Mouse (Mus musculus) MEL (cell line): ENCODE results near the gene Naa80. TPM values are rescaled to one million over a fixed set of nuclear protein-coding genes. Genes with fewer than 3 reads are reported as not detected.
A peak's percentile ranks its signal among the peaks of the same experiment; 100 is the strongest.

Experiments
- DNase-seq: peaks from one replicate; pipeline ENCODE4 v3.0.0; 2011; ENCODE audit warnings: low read depth, low spot score
- H3K27ac ChIP-seq: 2 replicates; pipeline ENCODE4 v1.5.1; 2012; ENCODE audit warnings: low read depth, mild to moderate bottlenecking, control low read depth, low read length, moderate library complexity; ENCODE audit not compliant: control insufficient read depth
- H3K27me3 ChIP-seq, 2 experiments: fragments of 150-350 bp in 1 of 2; sonication (generic) in 1 of 2; 2 replicates each; pipeline ENCODE4 v1.6.1; 2012; ENCODE audit warnings: low read length in 2 of 2, mild to moderate bottlenecking in 2 of 2, improper control_type of control experiment in 1 of 2, moderate library complexity in 1 of 2; ENCODE audit not compliant: insufficient read depth in 2 of 2, control insufficient read depth in 1 of 2
- H3K36me3 ChIP-seq, 2 experiments: 2 replicates each; pipeline ENCODE4 v1.6.1; 2012 to 2014; ENCODE audit warnings: low read length in 2 of 2, improper control_type of control experiment in 1 of 2, inconsistent platforms in 1 of 2, mild to moderate bottlenecking in 1 of 2; ENCODE audit not compliant: insufficient read depth in 2 of 2, control insufficient read depth in 1 of 2
- H3K4me1 ChIP-seq, 2 experiments: fragments of 150-350 bp in 1 of 2; sonication (generic) in 1 of 2; 2 replicates each; pipeline ENCODE4 v1.6.1; 2012; ENCODE audit warnings: low read length in 2 of 2, improper control_type of control experiment in 1 of 2, mild to moderate bottlenecking in 1 of 2; ENCODE audit not compliant: insufficient read depth in 2 of 2, control insufficient read depth in 1 of 2
- H3K4me3 ChIP-seq, 2 experiments: fragments of 150-350 bp in 1 of 2; sonication (generic) in 1 of 2; 2 replicates each; pipeline ENCODE4 v1.5.1; 2012; ENCODE audit warnings: low read depth in 2 of 2, low read length in 2 of 2, mild to moderate bottlenecking in 2 of 2, moderate library complexity in 2 of 2, control low read depth in 1 of 2, improper control_type of control experiment in 1 of 2; ENCODE audit not compliant: control insufficient read depth in 1 of 2, insufficient read depth in 1 of 2
- H3K79me2 ChIP-seq: 2 replicates; pipeline ENCODE4 v1.6.1; 2012; ENCODE audit warnings: mild to moderate bottlenecking, low read length, moderate library complexity; ENCODE audit not compliant: control insufficient read depth, poor library complexity, insufficient read depth
- H3K9ac ChIP-seq: 2 replicates; pipeline ENCODE4 v1.6.1; 2012; ENCODE audit warnings: low read depth, mild to moderate bottlenecking, control low read depth, low read length, moderate library complexity; ENCODE audit not compliant: control insufficient read depth, poor library complexity, severe bottlenecking
- H3K9me3 ChIP-seq: fragments of 150-350 bp; sonication (generic); replicated peaks from 2 replicates; pipeline ENCODE4 v1.6.1; 2012; ENCODE audit warnings: mild to moderate bottlenecking, low read length, improper control_type of control experiment, moderate library complexity; ENCODE audit not compliant: insufficient read depth
- CHD2 ChIP-seq: IDR thresholded peaks from 2 replicates; pipeline ENCODE4 v1.6.1; 2011; ENCODE audit warnings: low read length, improper control_type of control experiment
- CTCF ChIP-seq, 3 experiments: IDR thresholded peaks in 2 of 3; conservative IDR thresholded peaks in 1 of 3; 2 replicates each; pipeline ENCODE4 v1.5.1; 2011 to 2012; ENCODE audit warnings: low read length in 3 of 3, low read depth in 2 of 3, mild to moderate bottlenecking in 2 of 3, improper control_type of control experiment in 1 of 3, inconsistent platforms in 1 of 3, mixed read lengths in 1 of 3, moderate library complexity in 1 of 3; ENCODE audit not compliant: control insufficient read depth in 1 of 3, insufficient read depth in 1 of 3, poor library complexity in 1 of 3, severe bottlenecking in 1 of 3
- E2F4 ChIP-seq: IDR thresholded peaks from 2 replicates; pipeline ENCODE4 v1.6.1; 2011; ENCODE audit warnings: low read depth, low read length, improper control_type of control experiment, borderline replicate concordance
- ELF1 ChIP-seq: IDR thresholded peaks from 2 replicates; pipeline ENCODE4 v1.6.1; 2014; ENCODE audit warnings: low read depth, mild to moderate bottlenecking, inconsistent platforms, low read length, improper control_type of control experiment, moderate library complexity
- EP300 ChIP-seq, 2 experiments: IDR thresholded peaks; 2 replicates each; pipeline ENCODE4 v1.6.1; 2011; ENCODE audit warnings: improper control_type of control experiment in 2 of 2, low read length in 2 of 2, low read depth in 1 of 2, mild to moderate bottlenecking in 1 of 2
- ETS1 ChIP-seq: IDR thresholded peaks from 2 replicates; pipeline ENCODE4 v1.6.1; 2012; ENCODE audit warnings: low read depth, mild to moderate bottlenecking, inconsistent platforms, low read length, improper control_type of control experiment, moderate library complexity
- GATA1 ChIP-seq: IDR thresholded peaks from 2 replicates; pipeline ENCODE4 v1.6.1; 2011; ENCODE audit warnings: low read depth, low read length, improper control_type of control experiment
- HCFC1 ChIP-seq: IDR thresholded peaks from 2 replicates; pipeline ENCODE4 v1.6.1; 2012; ENCODE audit warnings: low read depth, mild to moderate bottlenecking, inconsistent platforms, low read length, improper control_type of control experiment, moderate library complexity
- JUND ChIP-seq: IDR thresholded peaks from 2 replicates; pipeline ENCODE4 v1.6.1; 2011; ENCODE audit warnings: low read depth, mild to moderate bottlenecking, improper control_type of control experiment, low read length
- MAX ChIP-seq: IDR thresholded peaks from 2 replicates; pipeline ENCODE4 v1.6.1; 2011; ENCODE audit warnings: low read length, improper control_type of control experiment
- MXI1 ChIP-seq: IDR thresholded peaks from 2 replicates; pipeline ENCODE4 v1.6.1; 2011; ENCODE audit warnings: mild to moderate bottlenecking, low read depth, low read length, improper control_type of control experiment
- MYB ChIP-seq: IDR thresholded peaks from 2 replicates; pipeline ENCODE4 v1.6.1; 2011; ENCODE audit warnings: mild to moderate bottlenecking, low read depth, low read length, improper control_type of control experiment
- MYC ChIP-seq: IDR thresholded peaks from 2 replicates; pipeline ENCODE4 v1.6.1; 2011; ENCODE audit warnings: low read depth, mild to moderate bottlenecking, low read length, improper control_type of control experiment, moderate library complexity
- NRF1 ChIP-seq: IDR thresholded peaks from 2 replicates; pipeline ENCODE4 v1.6.1; 2014; ENCODE audit warnings: low read depth, mild to moderate bottlenecking, inconsistent platforms, low read length, improper control_type of control experiment, moderate library complexity; ENCODE audit not compliant: poor library complexity, insufficient read depth, severe bottlenecking
- POLR2A ChIP-seq, 2 experiments: IDR thresholded peaks; 2 replicates each; pipeline ENCODE4 v1.6.1; 2011 to 2012; ENCODE audit warnings: low read length in 2 of 2, mild to moderate bottlenecking in 2 of 2, control low read depth in 1 of 2, improper control_type of control experiment in 1 of 2, low read depth in 1 of 2, moderate library complexity in 1 of 2; ENCODE audit not compliant: control insufficient read depth in 1 of 2, insufficient read depth in 1 of 2, poor library complexity in 1 of 2
- RCOR1 ChIP-seq: IDR thresholded peaks from 2 replicates; pipeline ENCODE4 v1.6.1; 2012; ENCODE audit warnings: low read depth, mild to moderate bottlenecking, inconsistent platforms, low read length, improper control_type of control experiment
- TAL1 ChIP-seq: IDR thresholded peaks from 2 replicates; pipeline ENCODE4 v1.6.1; 2012; ENCODE audit warnings: mild to moderate bottlenecking, inconsistent platforms, low read length, moderate library complexity, mixed read lengths
- TBP ChIP-seq: IDR thresholded peaks from 2 replicates; pipeline ENCODE4 v1.8.0; 2011; ENCODE audit warnings: low read depth, low read length, improper control_type of control experiment
- UBTF ChIP-seq: IDR thresholded peaks from 2 replicates; pipeline ENCODE4 v1.6.1; 2012; ENCODE audit warnings: low read depth, mild to moderate bottlenecking, inconsistent platforms, low read length, improper control_type of control experiment, moderate library complexity, borderline replicate concordance; ENCODE audit not compliant: insufficient read depth
- polyA plus RNA-seq, 2 experiments: library from polyadenylated mRNA; stranded (reverse) in 1 of 2; unstranded in 1 of 2; fragments of >175 nt in 1 of 2; fragments of >200 nt in 1 of 2; gene quantifications; 2 replicates each; pipeline versions ENCODE4 v1.2.1 to v1.2.4; 2012; ENCODE audit warnings: low replicate concordance in 2 of 2, low read depth in 1 of 2; ENCODE audit not compliant: insufficient read length in 2 of 2, insufficient read depth in 1 of 2, missing spikeins in 1 of 2
- total RNA-seq: library from RNA; depleted of rRNA; stranded (reverse); fragments of 300-350 nt; gene quantifications from 2 replicates; pipeline ENCODE4 v1.2.3, GENCODE M21; 2012

The Naa80 gene
- total and polyA plus RNA-seq, 3 experiments: 14.3 to 74.0 TPM; not detected in 1

- Histone ChIP-seq H3K9ac (peak overlapping the region; percentile 67), H3K27me3 (no peaks in the 10 kb centered on the region), H3K36me3 (peaks cover 0 to 15% of the 10 kb centered on the region in 2 experiments; a peak in 2 of 4 replicates), H3K27ac (no peak overlapping the region), H3K9me3 (no peaks in the 10 kb centered on the region), H3K79me2 (peaks cover 18% of the 10 kb centered on the region), H3K4me1 (peaks cover 10 to 25% of the 10 kb centered on the region in 2 experiments), H3K4me3 (peak overlapping the region; percentile 47 to 55; a peak in 3 of 4 replicates)
- TF ChIP-seq MAX (peak; percentile 53; the same call in 1 of the 2 replicates), GATA1 (no peak)
- DNase-seq: no peak
These were observed 28.1 kb upstream of the Naa80 start for GRCm38 (mm10) chr9:107550491-107551116.

- peaks cover 10 to 29% of the 10 kb centered on the region in 2 experiments for H3K4me1 ChIP-seq
- H3K9me3 ChIP-seq: no peaks in the 10 kb centered on the region
- DNase-seq: peak; percentile 80
- H3K9ac ChIP-seq: peak within 1 kb of the TSS; percentile 67
- H3K79me2 ChIP-seq: peaks cover 25% of the 10 kb centered on the region
- peaks cover 0 to 22% of the 10 kb centered on the region in 2 experiments; a peak in 2 of 4 replicates for H3K36me3 ChIP-seq
- TF ChIP-seq MAX (peak; percentile 74), EP300 (IDR thresholded peaks at IDR 0.05; ENCODE audit: low read depth in 1 of 2, low read length in 2 of 2) (no peak), UBTF (0 out of 2 replicates have a peak, but pooled peaks have one; percentile 35), ETS1 (peak; percentile 72; the same call in 1 of the 2 replicates), TAL1 (no peak), CHD2 (no peak), POLR2A (IDR thresholded peaks at IDR 0.05; ENCODE audit: control insufficient read depth in 1 of 2, insufficient read depth in 1 of 2, low read depth in 1 of 2, low read length in 2 of 2, poor library complexity in 1 of 2) (peak; percentile 54 to 55; a peak in 1 of 4 replicates), MXI1 (peak; percentile 66), NRF1 (0 out of 2 replicates have a peak, but pooled peaks have one; percentile 22), CTCF (IDR thresholded peaks at IDR 0.05 in 2 of 3, conservative IDR thresholded peaks at IDR 0.05 in 1 of 3; ENCODE audit: control insufficient read depth in 1 of 3, insufficient read depth in 1 of 3, low read depth in 2 of 3, low read length in 3 of 3, poor library complexity in 1 of 3, severe bottlenecking in 1 of 3) (no peak), TBP (0 out of 2 replicates have a peak, but pooled peaks have one; percentile 17), JUND (no peak), ELF1 (peak; percentile 32; the same call in 1 of the 2 replicates), MYC (0 out of 2 replicates have a peak, but pooled peaks have one; percentile 11), RCOR1 (no peak), HCFC1 (no peak), GATA1 (no peak), E2F4 (no peak), MYB (no peak)
- TF ChIP-seq, all 39 proteins: peak for 9
- no peaks in the 10 kb centered on the region for H3K27me3 ChIP-seq
- H3K4me3 ChIP-seq: peak within 1 kb of the TSS; percentile 47 to 55
- H3K27ac ChIP-seq: peak within 1 kb of the TSS; percentile 11; the same call in 1 of the 2 replicates
These were observed 27.4 kb upstream of the Naa80 start, which contains the start of gene Rassf1 for GRCm38 (mm10) chr9:107551117-107551889. TSS of gene Rassf1 (plus strand) at chr9:107551555.
